Mouse (Mus musculus): ENCODE results near the gene Acox1. TPM values are rescaled to one million over a fixed set of nuclear protein-coding genes. Genes with fewer than 3 reads are reported as not detected.

Gene Acox1
- polyA plus RNA-seq, 1 experiment from 2014 or later = 33.3 TPM

DNA sequence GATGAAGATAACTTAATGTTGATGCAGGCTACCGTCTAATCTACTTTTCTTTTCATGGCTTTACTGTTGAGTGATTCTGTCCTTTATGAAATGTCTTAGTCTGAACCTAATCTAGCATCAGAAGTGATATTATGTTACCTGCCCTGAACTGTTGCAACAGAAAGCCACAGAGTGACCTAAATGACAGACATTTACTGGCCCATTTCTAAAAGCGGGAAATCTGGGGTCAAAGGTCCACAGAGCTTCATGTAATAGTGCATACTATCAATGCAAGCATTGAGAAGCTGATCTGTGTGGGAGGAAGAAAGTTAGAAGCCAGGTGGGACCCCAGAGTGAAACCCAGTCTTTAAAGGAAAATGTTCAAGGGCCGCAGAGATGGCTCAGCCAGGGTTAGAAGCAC lies 4.3 kb upstream of the Acox1 start:
- ATAC-seq (replicated peaks; ENCODE audit: low FRiP score, low TSS enrichment, low read depth) = no peak
- DNase-seq (ENCODE audit: low spot score) = no peak
- Histone ChIP-seq H3K4me2 (ENCODE audit: low read length) (no peak overlapping the region), H3K36me3 (ENCODE audit: control insufficient read depth, insufficient read depth, low read length) (peaks cover 21% of the 10 kb centered on the region; the same call in 1 of the 2 replicates), H3K9ac (ENCODE audit: low read length) (no peak overlapping the region), H3K9me3 (ENCODE audit: control insufficient read depth, low read length) (no peaks in the 10 kb centered on the region), H3K4me3 (ENCODE audit: low read depth, low read length) (no peak overlapping the region), H3K27me3 (replicated peaks; ENCODE audit: control insufficient read depth, insufficient read depth, low read length) (no peaks in the 10 kb centered on the region), H3K27ac (ENCODE audit: low read depth) (no peak overlapping the region), H3K4me1 (replicated peaks; ENCODE audit: control insufficient read depth, insufficient read depth, low read length) (0 out of 2 replicates have a peak, but pooled peaks cover 4% of the 10 kb centered on the region)
- WGBS = 89% methylated on average over 3 of the region's 3 CpGs

GRCm38 (mm10) chr11:116201151-116201550 lies 2.3 kb upstream of the Acox1 start:
- H3K4me2 ChIP-seq (ENCODE audit: low read length) = no peak overlapping the region
- 93% methylated on average over 2 of the region's 2 CpGs for WGBS
- peaks cover 15% of the 10 kb centered on the region for H3K36me3 ChIP-seq (ENCODE audit: control insufficient read depth, insufficient read depth, low read length)
- no peak overlapping the region for H3K9ac ChIP-seq (ENCODE audit: low read length)
- 0 out of 2 replicates have a peak, but pooled peaks cover 12% of the 10 kb centered on the region for H3K4me1 ChIP-seq (replicated peaks; ENCODE audit: control insufficient read depth, insufficient read depth, low read length)
- ATAC-seq (replicated peaks; ENCODE audit: low FRiP score, low TSS enrichment, low read depth) (no peak), DNase-seq (ENCODE audit: low spot score) (no peak)
- no peaks in the 10 kb centered on the region for H3K27me3 ChIP-seq (replicated peaks; ENCODE audit: control insufficient read depth, insufficient read depth, low read length)
- H3K4me3 ChIP-seq (ENCODE audit: low read depth, low read length) = no peak overlapping the region
- no peak overlapping the region for H3K27ac ChIP-seq (ENCODE audit: low read depth)
- H3K9me3 ChIP-seq (ENCODE audit: control insufficient read depth, low read length) = no peaks in the 10 kb centered on the region

- Histone ChIP-seq H3K4me3 (ENCODE audit: low read depth, low read length) (peak overlapping the region; percentile 90), H3K36me3 (ENCODE audit: control insufficient read depth, insufficient read depth, low read length) (peaks cover 9% of the 10 kb centered on the region; the same call in 1 of the 2 replicates), H3K4me2 (ENCODE audit: low read length) (peak overlapping the region; percentile 57), H3K27ac (ENCODE audit: low read depth) (peak overlapping the region; percentile 95), H3K27me3 (replicated peaks; ENCODE audit: control insufficient read depth, insufficient read depth, low read length) (no peaks in the 10 kb centered on the region), H3K4me1 (replicated peaks; ENCODE audit: control insufficient read depth, insufficient read depth, low read length) (0 out of 2 replicates have a peak, but pooled peaks cover 12% of the 10 kb centered on the region), H3K9me3 (ENCODE audit: control insufficient read depth, low read length) (no peaks in the 10 kb centered on the region), H3K9ac (ENCODE audit: low read length) (peak overlapping the region; percentile 85)
- ATAC-seq (replicated peaks; ENCODE audit: low FRiP score, low TSS enrichment, low read depth) = no peak
- WGBS = 26% methylated on average over 13 of the region's 13 CpGs
- DNase-seq (ENCODE audit: low spot score) = no peak
Measured at GRCm38 (mm10) chr11:116198132-116198531, 713 bp downstream of the Acox1 start.

- peak overlapping the region; percentile 90 for H3K4me3 ChIP-seq (ENCODE audit: low read depth, low read length)
- DNase-seq (ENCODE audit: low spot score) (no peak), ATAC-seq (replicated peaks; ENCODE audit: low FRiP score, low TSS enrichment, low read depth) (no peak)
- 86% methylated on average over 6 of the region's 6 CpGs for WGBS
- H3K27me3 ChIP-seq (replicated peaks; ENCODE audit: control insufficient read depth, insufficient read depth, low read length) = no peaks in the 10 kb centered on the region
- H3K36me3 ChIP-seq (ENCODE audit: control insufficient read depth, insufficient read depth, low read length) = peaks cover 9% of the 10 kb centered on the region; the same call in 1 of the 2 replicates
- no peak overlapping the region for H3K9ac ChIP-seq (ENCODE audit: low read length)
- H3K27ac ChIP-seq (ENCODE audit: low read depth) = no peak overlapping the region
- 0 out of 2 replicates have a peak, but pooled peaks cover 12% of the 10 kb centered on the region for H3K4me1 ChIP-seq (replicated peaks; ENCODE audit: control insufficient read depth, insufficient read depth, low read length)
- H3K4me2 ChIP-seq (ENCODE audit: low read length) = peak overlapping the region; percentile 57
- no peaks in the 10 kb centered on the region for H3K9me3 ChIP-seq (ENCODE audit: control insufficient read depth, low read length)
Measured at GRCm38 (mm10) chr11:116197584-116197906, 1.3 kb downstream of the Acox1 start.

GRCm38 (mm10) chr11:116196866-116197583 lies 1.8 kb downstream of the Acox1 start:
- no peak for DNase-seq (ENCODE audit: low spot score)
- 0 out of 2 replicates have a peak, but pooled peaks cover 12% of the 10 kb centered on the region for H3K4me1 ChIP-seq (replicated peaks; ENCODE audit: control insufficient read depth, insufficient read depth, low read length)
- no peak overlapping the region for H3K4me3 ChIP-seq (ENCODE audit: low read depth, low read length)
- H3K36me3 ChIP-seq (ENCODE audit: control insufficient read depth, insufficient read depth, low read length) = peaks cover 9% of the 10 kb centered on the region; the same call in 1 of the 2 replicates
- no peak for ATAC-seq (replicated peaks; ENCODE audit: low FRiP score, low TSS enrichment, low read depth)
- no peak overlapping the region for H3K9ac ChIP-seq (ENCODE audit: low read length)
- H3K27ac ChIP-seq (ENCODE audit: low read depth) = no peak overlapping the region
- H3K27me3 ChIP-seq (replicated peaks; ENCODE audit: control insufficient read depth, insufficient read depth, low read length) = no peaks in the 10 kb centered on the region
- no peaks in the 10 kb centered on the region for H3K9me3 ChIP-seq (ENCODE audit: control insufficient read depth, low read length)
- H3K4me2 ChIP-seq (ENCODE audit: low read length) = peak overlapping the region; percentile 57
- WGBS = 93% methylated on average over 18 of the region's 18 CpGs

GRCm38 (mm10) chr11:116196336-116196735 lies 2.5 kb downstream of the Acox1 start:
- H3K27me3 ChIP-seq (replicated peaks; ENCODE audit: control insufficient read depth, insufficient read depth, low read length) = no peaks in the 10 kb centered on the region
- H3K36me3 ChIP-seq (ENCODE audit: control insufficient read depth, insufficient read depth, low read length) = peaks cover 9% of the 10 kb centered on the region; the same call in 1 of the 2 replicates
- DNase-seq (ENCODE audit: low spot score) (no peak), ATAC-seq (replicated peaks; ENCODE audit: low FRiP score, low TSS enrichment, low read depth) (no peak)
- no peak overlapping the region for H3K9ac ChIP-seq (ENCODE audit: low read length)
- WGBS = 84% methylated on average over 3 of the region's 3 CpGs
- 0 out of 2 replicates have a peak, but pooled peaks cover 12% of the 10 kb centered on the region for H3K4me1 ChIP-seq (replicated peaks; ENCODE audit: control insufficient read depth, insufficient read depth, low read length)
- H3K4me2 ChIP-seq (ENCODE audit: low read length) = no peak overlapping the region
- no peak overlapping the region for H3K27ac ChIP-seq (ENCODE audit: low read depth)
- no peaks in the 10 kb centered on the region for H3K9me3 ChIP-seq (ENCODE audit: control insufficient read depth, low read length)
- H3K4me3 ChIP-seq (ENCODE audit: low read depth, low read length) = no peak overlapping the region

DNA sequence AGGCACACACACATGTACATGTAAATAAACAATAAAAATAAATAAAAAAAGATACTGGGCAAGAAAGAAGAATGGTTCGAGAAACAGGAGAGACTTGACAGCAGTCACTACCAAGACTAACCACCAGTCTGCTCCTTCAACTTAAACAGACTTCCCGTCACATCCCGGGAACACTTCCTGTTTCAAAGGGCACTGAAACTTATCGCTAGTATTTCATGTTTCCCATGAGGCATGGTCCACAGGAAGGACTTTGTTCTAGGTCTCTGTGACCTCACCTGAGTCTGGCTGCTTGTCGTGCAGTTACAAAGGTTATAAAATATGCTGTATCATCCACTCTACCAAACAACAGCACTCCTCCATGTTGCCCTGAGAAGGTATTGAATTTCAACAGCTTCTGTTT lies 3.6 kb downstream of the Acox1 start:
- WGBS = 64% methylated on average over 5 of the region's 5 CpGs
- DNase-seq (ENCODE audit: low spot score) (no peak), ATAC-seq (replicated peaks; ENCODE audit: low FRiP score, low TSS enrichment, low read depth) (no peak)
- Histone ChIP-seq H3K4me2 (ENCODE audit: low read length) (no peak overlapping the region), H3K4me1 (replicated peaks; ENCODE audit: control insufficient read depth, insufficient read depth, low read length) (0 out of 2 replicates have a peak, but pooled peaks cover 12% of the 10 kb centered on the region), H3K36me3 (ENCODE audit: control insufficient read depth, insufficient read depth, low read length) (peaks cover 11% of the 10 kb centered on the region; the same call in 1 of the 2 replicates), H3K27me3 (replicated peaks; ENCODE audit: control insufficient read depth, insufficient read depth, low read length) (no peaks in the 10 kb centered on the region), H3K4me3 (ENCODE audit: low read depth, low read length) (no peak overlapping the region), H3K27ac (ENCODE audit: low read depth) (no peak overlapping the region; the same call in 1 of the 2 replicates), H3K9ac (ENCODE audit: low read length) (no peak overlapping the region), H3K9me3 (ENCODE audit: control insufficient read depth, low read length) (no peaks in the 10 kb centered on the region)

DNA sequence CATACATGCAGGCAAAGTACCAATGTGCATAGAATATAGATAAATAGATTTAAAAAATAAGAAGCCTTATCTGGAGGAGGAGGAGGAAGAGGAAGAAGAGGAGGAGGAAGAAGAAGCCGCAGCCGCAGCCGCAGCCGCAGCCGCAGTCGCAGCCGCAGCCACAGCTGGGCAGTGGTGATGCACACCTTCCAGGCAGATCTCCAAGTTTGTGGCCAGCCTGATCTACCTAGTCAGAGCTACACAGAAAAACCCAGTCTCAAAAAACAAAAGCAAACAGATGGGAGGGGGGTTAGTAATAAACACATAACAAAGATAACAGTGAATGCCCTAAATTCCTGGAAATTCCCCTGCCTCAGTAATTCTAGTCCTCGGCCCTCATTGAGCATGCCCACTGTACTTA lies 4.2 kb downstream of the Acox1 start:
- Histone ChIP-seq H3K27me3 (replicated peaks; ENCODE audit: control insufficient read depth, insufficient read depth, low read length) (no peaks in the 10 kb centered on the region), H3K4me1 (replicated peaks; ENCODE audit: control insufficient read depth, insufficient read depth, low read length) (0 out of 2 replicates have a peak, but pooled peaks cover 10% of the 10 kb centered on the region), H3K27ac (ENCODE audit: low read depth) (no peak overlapping the region), H3K36me3 (ENCODE audit: control insufficient read depth, insufficient read depth, low read length) (peaks cover 17% of the 10 kb centered on the region), H3K4me2 (ENCODE audit: low read length) (no peak overlapping the region), H3K9me3 (ENCODE audit: control insufficient read depth, low read length) (no peaks in the 10 kb centered on the region), H3K4me3 (ENCODE audit: low read depth, low read length) (no peak overlapping the region), H3K9ac (ENCODE audit: low read length) (no peak overlapping the region)
- 91% methylated on average over 8 of the region's 8 CpGs for WGBS
- DNase-seq (ENCODE audit: low spot score) (no peak), ATAC-seq (replicated peaks; ENCODE audit: low FRiP score, low TSS enrichment, low read depth) (no peak)

Data from intestine, embryonic 14.5 days (tissue).